Mouse (Mus musculus): ENCODE results near the gene Casd1. TPM values are rescaled to one million over a fixed set of nuclear protein-coding genes. Genes with fewer than 3 reads are reported as not detected.

Gene Casd1
- total RNA-seq (2017): 68.8 and 146 TPM in 2 replicates

- ATAC-seq (replicated peaks in 1 of 2; ENCODE audit: insufficient read depth in 1 of 2, low FRiP score in 2 of 2, low TSS enrichment in 1 of 2, low read depth in 1 of 2, poor library complexity in 2 of 2, severe bottlenecking in 2 of 2): peak; percentile 60 to 69
Measured at GRCm38 (mm10) chr6:4600658-4601296, at the start of gene Casd1. Casd1 (plus strand) TSS chr6:4600839.

- no peak for ATAC-seq (replicated peaks in 1 of 2; ENCODE audit: insufficient read depth in 1 of 2, low FRiP score in 2 of 2, low TSS enrichment in 1 of 2, low read depth in 1 of 2, poor library complexity in 2 of 2, severe bottlenecking in 2 of 2)
Measured at GRCm38 (mm10) chr6:4555366-4555765, 45.3 kb upstream of the Casd1 start.

- no peak for ATAC-seq (replicated peaks in 1 of 2; ENCODE audit: insufficient read depth in 1 of 2, low FRiP score in 2 of 2, low TSS enrichment in 1 of 2, low read depth in 1 of 2, poor library complexity in 2 of 2, severe bottlenecking in 2 of 2)
Measured at GRCm38 (mm10) chr6:4557086-4557485, 43.6 kb upstream of the Casd1 start.

- ATAC-seq (replicated peaks in 1 of 2; ENCODE audit: insufficient read depth in 1 of 2, low FRiP score in 2 of 2, low TSS enrichment in 1 of 2, low read depth in 1 of 2, poor library complexity in 2 of 2, severe bottlenecking in 2 of 2): peak; percentile 69 to 87; a peak in 3 of 4 replicates
Measured at GRCm38 (mm10) chr6:4557678-4558077, 43.0 kb upstream of the Casd1 start.

- ATAC-seq (replicated peaks in 1 of 2; ENCODE audit: insufficient read depth in 1 of 2, low FRiP score in 2 of 2, low TSS enrichment in 1 of 2, low read depth in 1 of 2, poor library complexity in 2 of 2, severe bottlenecking in 2 of 2): no peak
Measured at GRCm38 (mm10) chr6:4561156-4561555, 39.5 kb upstream of the Casd1 start.

GRCm38 (mm10) chr6:4561621-4562020 lies 39.0 kb upstream of the Casd1 start:
- ATAC-seq (replicated peaks in 1 of 2; ENCODE audit: insufficient read depth in 1 of 2, low FRiP score in 2 of 2, low TSS enrichment in 1 of 2, low read depth in 1 of 2, poor library complexity in 2 of 2, severe bottlenecking in 2 of 2): no peak

- no peak for ATAC-seq (replicated peaks in 1 of 2; ENCODE audit: insufficient read depth in 1 of 2, low FRiP score in 2 of 2, low TSS enrichment in 1 of 2, low read depth in 1 of 2, poor library complexity in 2 of 2, severe bottlenecking in 2 of 2)
Measured at GRCm38 (mm10) chr6:4562401-4562800, 38.2 kb upstream of the Casd1 start.

- no peak for ATAC-seq (replicated peaks in 1 of 2; ENCODE audit: insufficient read depth in 1 of 2, low FRiP score in 2 of 2, low TSS enrichment in 1 of 2, low read depth in 1 of 2, poor library complexity in 2 of 2, severe bottlenecking in 2 of 2)
Measured at GRCm38 (mm10) chr6:4563477-4563876, 37.2 kb upstream of the Casd1 start.

GRCm38 (mm10) chr6:4570412-4570811 lies 30.2 kb upstream of the Casd1 start:
- ATAC-seq (replicated peaks in 1 of 2; ENCODE audit: insufficient read depth in 1 of 2, low FRiP score in 2 of 2, low TSS enrichment in 1 of 2, low read depth in 1 of 2, poor library complexity in 2 of 2, severe bottlenecking in 2 of 2): no peak

GRCm38 (mm10) chr6:4577756-4578155 lies 22.9 kb upstream of the Casd1 start:
- no peak for ATAC-seq (replicated peaks in 1 of 2; ENCODE audit: insufficient read depth in 1 of 2, low FRiP score in 2 of 2, low TSS enrichment in 1 of 2, low read depth in 1 of 2, poor library complexity in 2 of 2, severe bottlenecking in 2 of 2)

GRCm38 (mm10) chr6:4578343-4578742 lies 22.3 kb upstream of the Casd1 start:
- ATAC-seq (replicated peaks in 1 of 2; ENCODE audit: insufficient read depth in 1 of 2, low FRiP score in 2 of 2, low TSS enrichment in 1 of 2, low read depth in 1 of 2, poor library complexity in 2 of 2, severe bottlenecking in 2 of 2): no peak

GRCm38 (mm10) chr6:4579620-4580019 lies 21.0 kb upstream of the Casd1 start:
- ATAC-seq (replicated peaks in 1 of 2; ENCODE audit: insufficient read depth in 1 of 2, low FRiP score in 2 of 2, low TSS enrichment in 1 of 2, low read depth in 1 of 2, poor library complexity in 2 of 2, severe bottlenecking in 2 of 2): no peak; a peak in 1 of 4 replicates

- ATAC-seq (replicated peaks in 1 of 2; ENCODE audit: insufficient read depth in 1 of 2, low FRiP score in 2 of 2, low TSS enrichment in 1 of 2, low read depth in 1 of 2, poor library complexity in 2 of 2, severe bottlenecking in 2 of 2): no peak
Measured at GRCm38 (mm10) chr6:4583485-4583884, 17.2 kb upstream of the Casd1 start.

GRCm38 (mm10) chr6:4587946-4588345 lies 12.7 kb upstream of the Casd1 start:
- peak; percentile 61 to 76; a peak in 2 of 4 replicates for ATAC-seq (replicated peaks in 1 of 2; ENCODE audit: insufficient read depth in 1 of 2, low FRiP score in 2 of 2, low TSS enrichment in 1 of 2, low read depth in 1 of 2, poor library complexity in 2 of 2, severe bottlenecking in 2 of 2)

- ATAC-seq (replicated peaks in 1 of 2; ENCODE audit: insufficient read depth in 1 of 2, low FRiP score in 2 of 2, low TSS enrichment in 1 of 2, low read depth in 1 of 2, poor library complexity in 2 of 2, severe bottlenecking in 2 of 2): no peak
Measured at GRCm38 (mm10) chr6:4588722-4589121, 11.9 kb upstream of the Casd1 start.

- ATAC-seq (replicated peaks in 1 of 2; ENCODE audit: insufficient read depth in 1 of 2, low FRiP score in 2 of 2, low TSS enrichment in 1 of 2, low read depth in 1 of 2, poor library complexity in 2 of 2, severe bottlenecking in 2 of 2): peak in 1 of 2 experiments; percentile 48; a peak in 1 of 4 replicates
Measured at GRCm38 (mm10) chr6:4590089-4590488, 10.6 kb upstream of the Casd1 start.

GRCm38 (mm10) chr6:4597711-4598110 lies 2.9 kb upstream of the Casd1 start:
- no peak for ATAC-seq (replicated peaks in 1 of 2; ENCODE audit: insufficient read depth in 1 of 2, low FRiP score in 2 of 2, low TSS enrichment in 1 of 2, low read depth in 1 of 2, poor library complexity in 2 of 2, severe bottlenecking in 2 of 2)

- 0 out of 4 replicates have a peak, but pooled peaks have one; percentile 4 to 8 for ATAC-seq (replicated peaks in 1 of 2; ENCODE audit: insufficient read depth in 1 of 2, low FRiP score in 2 of 2, low TSS enrichment in 1 of 2, low read depth in 1 of 2, poor library complexity in 2 of 2, severe bottlenecking in 2 of 2)
Measured at GRCm38 (mm10) chr6:4600085-4600657, 468 bp upstream of the Casd1 start.
